Mouse (Mus musculus) retina, postnatal 1 day (tissue): ENCODE data around the gene 4930415O20Rik.
A peak's percentile ranks its signal among the peaks of the same experiment; 100 is the strongest.
"Not testable (repeated sequence)": the region's sequence is repeated elsewhere in the genome, so short reads cannot be mapped to it uniquely, and the experiment has no call there.

Experiments
- DNase-seq: peaks from one replicate; pipeline ENCODE4 v3.0.0-alpha.2; 2012

Gene 4930415O20Rik

DNA sequence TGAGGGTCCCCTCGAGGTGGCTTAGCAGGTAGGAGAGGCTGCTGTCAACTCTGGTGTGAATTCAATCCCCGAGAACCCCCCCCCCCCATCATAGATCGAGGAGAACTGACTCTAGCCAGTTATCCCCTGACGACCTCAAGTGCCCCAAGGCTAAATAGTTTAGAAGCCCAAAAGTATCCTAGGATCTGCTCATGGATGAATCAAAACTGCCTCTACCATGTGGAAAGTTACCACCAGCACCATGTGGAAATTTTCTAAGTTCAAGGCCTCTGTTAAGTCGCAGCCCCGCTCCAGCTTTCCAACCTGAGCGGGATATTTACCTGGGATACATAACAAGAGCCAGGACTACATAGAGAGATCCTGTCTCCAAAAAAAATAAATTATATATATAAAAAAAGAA, 1.6 kb upstream of the 4930415O20Rik start:
- DNase-seq: no peak

DNA sequence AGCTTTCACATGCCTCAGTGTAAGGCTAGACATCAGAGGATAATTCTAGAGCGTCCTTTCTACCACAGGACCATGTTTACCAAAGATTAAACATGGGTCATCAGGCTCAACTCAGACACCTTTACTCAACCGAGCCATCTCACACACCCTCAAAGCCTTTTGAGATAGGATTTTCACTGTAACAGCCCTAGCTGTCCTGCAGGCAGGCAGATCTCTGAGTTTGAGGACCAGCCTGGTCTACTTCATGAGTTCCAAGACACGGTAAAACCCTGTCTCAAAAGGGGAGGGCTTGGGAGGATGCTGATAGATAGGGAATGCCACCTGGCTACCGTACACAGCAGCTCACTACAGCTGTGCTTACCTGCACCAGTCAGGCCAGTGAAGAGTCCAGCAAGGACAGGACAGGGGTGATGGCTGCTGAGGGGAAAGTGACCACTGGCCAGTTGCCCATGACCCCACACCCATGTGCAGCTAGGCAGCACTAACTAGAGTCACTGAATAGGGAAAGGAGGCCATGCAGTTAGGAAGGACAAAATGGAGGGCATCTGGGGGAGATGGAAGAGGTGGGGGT, 924 bp upstream of the 4930415O20Rik start:
- DNase-seq: no peak

DNA sequence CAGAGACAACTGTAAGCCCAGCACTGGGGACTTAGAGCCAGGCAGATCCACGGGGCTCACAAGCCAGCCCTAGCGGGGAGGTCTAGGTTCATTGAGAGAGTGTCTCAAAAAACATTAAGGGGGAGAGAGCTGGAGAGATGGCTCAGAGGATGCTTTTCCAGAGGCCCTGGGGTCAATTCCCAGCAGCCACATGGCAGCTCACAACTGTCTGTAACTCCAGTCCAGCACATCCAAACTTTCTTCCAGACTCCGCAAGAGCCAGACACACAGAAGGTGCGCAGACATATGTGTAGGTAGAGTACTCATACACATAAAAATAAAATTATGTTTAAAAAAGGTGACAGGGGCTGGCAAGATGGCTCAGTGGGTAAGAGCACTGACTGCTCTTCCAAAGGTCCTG, 2.5 kb downstream of the 4930415O20Rik start:
- no peak for DNase-seq

DNA sequence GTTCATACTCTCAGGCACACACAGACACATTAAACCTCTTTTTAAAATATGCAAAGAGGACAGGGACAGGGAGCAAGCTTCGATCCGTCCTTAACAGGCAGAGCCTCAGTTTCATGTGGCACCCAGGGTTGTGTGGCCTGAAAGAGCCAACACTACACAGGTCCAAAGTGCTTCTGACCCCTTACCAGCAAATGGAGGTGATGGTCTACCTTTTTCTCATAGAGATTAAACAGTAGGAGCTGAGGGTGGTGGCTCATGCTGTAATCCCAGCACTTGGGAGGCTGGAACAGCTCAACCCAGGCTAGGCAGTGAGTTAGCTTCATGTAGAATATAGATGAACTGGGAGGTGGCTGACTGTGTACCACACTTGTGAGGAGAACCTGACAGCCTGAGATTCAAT, 8.5 kb downstream of the 4930415O20Rik start:
- no peak for DNase-seq

DNA sequence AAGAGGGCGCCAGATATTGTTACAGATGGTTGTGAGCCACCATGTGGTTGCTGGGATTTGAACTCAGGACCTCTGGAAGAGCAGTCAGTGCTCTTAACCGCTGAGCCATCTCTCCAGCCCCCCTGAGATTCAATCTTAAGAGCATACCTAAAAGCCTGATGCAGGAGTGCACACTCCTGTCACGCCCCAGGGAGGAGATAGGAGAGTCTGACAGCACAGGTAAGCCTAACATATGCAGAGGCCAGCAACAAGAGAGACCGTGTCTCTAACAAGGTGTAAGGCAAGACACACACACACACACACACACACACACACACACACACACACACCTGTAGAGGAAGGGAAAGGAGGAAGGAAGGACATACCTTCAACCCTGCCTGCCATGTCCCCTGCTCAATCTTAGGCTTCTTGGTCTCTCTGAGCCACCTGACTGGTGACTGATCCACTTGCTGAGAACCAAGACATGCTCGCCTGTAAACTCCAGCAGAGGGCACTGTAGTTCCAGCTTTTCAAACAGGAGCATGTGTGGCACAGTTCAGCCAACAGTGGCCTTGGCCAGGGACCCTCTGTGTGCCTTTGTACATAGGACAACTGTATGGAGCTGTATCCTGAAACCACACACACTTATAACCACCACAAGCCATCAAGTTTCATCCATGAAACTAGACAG, 9.1 kb downstream of the 4930415O20Rik start:
- peak; percentile 93 for DNase-seq

DNA sequence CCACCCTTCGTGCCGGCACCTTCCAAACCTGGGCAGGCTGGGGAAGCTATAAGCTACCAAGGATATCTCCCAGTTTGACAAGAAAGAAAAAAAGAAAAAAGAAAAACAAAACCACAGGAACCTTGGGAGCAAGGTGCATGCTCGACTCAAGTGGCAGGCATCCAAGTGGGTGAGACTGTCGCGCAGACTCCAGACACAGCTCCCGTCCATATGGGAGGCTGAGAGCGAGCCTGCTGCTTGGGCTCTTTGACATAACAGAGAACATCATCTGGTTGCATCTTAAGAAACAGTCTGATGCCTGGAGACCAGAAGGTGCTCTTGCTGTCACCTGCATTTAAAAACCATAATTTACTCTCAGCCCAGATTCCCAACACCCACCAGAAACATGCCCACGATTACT, 11.6 kb downstream of the 4930415O20Rik start:
- DNase-seq: no peak

DNA sequence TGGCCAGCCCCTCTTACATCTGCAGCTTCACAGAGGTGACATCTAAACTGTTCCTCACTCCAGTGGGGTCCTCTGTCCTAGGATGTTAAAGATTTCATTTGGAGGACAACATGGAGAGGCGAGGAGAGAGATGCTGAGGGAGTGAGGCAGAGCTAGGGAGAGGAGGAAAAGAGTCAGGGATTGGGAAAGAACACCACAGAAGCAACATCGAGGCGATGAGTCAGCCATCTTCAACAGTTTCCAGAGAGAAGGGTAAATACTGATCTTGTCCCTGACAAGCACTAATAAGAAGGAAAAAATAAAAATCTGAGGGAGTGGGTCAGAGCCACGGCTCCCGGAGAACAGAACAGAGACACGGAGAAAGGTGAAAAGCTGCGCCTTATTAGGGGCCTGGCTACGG, 12.2 kb downstream of the 4930415O20Rik start:
- DNase-seq: no peak

DNA sequence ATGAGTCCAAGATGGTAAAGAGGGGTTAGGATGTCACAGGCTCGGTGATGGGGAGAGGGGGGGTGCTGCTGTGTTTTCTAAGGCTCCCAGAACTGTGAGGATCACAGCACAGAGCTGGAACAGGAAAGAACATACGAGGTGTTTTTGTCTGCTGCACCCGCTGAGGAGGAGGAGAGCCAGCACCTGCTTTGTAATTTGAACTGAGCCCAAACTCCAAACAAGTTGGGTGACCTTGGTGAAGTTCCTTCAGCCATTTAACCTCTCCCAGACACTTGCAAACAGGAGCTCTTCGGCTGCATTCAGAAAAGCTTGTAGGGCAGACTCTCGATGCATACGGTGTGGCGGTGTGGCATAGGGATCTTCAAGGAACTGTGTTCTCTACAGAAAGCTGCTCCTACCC, 14.6 kb downstream of the 4930415O20Rik start:
- no peak for DNase-seq

DNA sequence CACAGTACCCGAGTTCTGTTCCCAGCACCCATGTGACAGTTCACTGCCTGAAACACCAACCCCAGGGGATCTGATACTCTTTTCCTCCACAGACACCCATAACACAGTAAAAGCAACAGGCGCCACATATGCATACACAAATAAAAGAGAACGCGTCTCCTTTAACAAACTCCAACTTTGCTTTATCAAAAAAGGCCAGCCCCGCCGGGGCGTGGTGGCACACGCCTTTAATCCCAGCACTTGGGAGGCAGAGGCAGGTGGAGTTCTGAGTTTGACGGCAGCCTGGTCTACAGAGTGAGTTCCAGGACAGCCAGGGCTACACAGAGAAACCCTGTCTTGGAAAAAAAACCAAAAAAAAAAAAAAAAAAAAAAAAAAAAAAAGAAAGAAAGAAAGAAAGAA, 15.3 kb downstream of the 4930415O20Rik start:
- DNase-seq: not testable (repeated sequence)

DNA sequence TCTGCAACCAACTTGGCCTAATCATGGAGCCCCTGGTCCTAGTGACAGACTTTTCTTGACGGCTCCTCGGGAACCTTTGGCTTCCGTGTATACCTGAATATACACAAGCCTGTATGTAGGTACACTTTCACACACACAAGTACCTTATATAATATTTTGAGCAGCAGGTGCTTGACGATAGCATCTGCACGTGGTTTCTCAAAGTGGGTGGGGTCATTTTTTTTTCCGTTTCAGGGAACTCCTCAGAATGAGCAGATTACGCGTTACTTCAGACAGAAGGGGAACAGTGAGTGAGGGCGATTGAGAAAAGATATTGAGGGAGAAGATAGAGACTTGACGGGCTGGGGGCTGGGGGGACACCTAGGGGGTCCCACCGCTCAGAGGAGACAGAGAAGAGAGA, 16.9 kb downstream of the 4930415O20Rik start:
- DNase-seq: no peak

DNA sequence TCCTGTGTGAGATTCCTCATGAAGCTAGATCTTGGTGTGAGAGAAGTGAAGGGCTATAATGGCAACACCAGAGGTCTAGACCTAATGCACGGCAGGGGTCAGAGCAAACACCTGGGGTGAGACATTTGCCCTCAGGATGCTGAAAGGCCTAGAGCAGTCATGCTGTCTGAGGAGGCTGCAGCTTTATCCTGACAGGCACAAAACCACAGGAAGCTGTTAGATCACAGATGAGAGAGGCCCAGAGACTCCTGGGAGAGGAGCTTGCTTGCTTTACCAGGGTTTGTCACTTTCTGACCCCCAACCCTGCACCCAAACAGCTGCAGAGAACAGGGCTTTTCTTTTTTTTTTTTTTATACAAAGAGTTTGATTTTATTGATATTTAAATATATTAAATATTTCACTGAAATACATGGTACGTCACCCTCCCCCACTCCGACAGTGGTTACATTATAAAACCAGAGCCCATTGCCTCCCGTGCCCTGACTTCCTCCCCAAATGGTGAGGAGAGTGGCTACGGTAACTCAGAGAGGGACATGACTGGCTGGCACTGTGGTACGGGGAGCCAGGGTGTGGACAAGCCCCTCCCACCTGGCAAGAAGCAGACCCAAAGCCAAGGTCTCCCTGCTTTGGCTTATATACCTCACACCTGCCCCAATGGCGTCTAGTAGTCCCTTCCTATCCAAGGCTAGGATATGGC, 19.0 kb downstream of the 4930415O20Rik start:
- no peak for DNase-seq

DNA sequence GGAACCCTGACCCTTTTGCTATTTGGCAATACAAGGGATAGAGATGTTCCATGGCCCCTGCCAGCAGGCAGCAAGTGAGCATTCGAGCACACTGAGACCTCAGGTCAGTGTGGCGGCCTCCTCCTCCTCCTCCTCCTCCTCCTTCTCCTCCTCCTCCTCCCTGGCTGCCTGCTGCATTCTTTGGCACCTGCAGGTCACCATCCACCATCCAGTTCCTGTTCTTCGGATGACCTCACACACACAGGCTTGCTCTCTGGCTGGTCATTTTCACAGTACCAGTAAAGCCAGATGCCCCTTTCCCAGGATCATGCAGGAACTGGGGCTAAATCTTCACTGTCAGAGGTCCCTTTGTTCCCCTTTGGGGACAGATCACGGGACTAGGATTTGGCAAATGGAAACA, 20.6 kb downstream of the 4930415O20Rik start:
- DNase-seq: no peak

DNA sequence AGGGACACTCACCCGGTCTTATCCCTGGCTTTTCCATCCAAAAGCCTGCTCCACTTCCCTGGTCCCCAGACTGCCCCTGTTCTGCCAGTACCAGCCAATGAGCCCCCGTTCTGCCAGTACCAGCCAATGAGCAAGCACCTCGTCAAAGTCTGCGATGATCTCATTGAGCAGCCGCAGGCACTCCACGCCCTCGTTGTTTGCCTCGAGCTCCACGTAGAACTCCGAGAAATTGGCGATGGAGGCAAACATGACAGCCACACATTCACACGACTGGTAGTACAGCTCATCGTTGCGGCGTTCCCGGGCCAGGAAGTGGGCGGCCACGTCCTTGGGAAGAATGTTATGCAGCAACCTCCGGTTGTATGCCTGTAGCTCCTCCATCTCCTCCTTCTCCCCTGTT, 23.4 kb downstream of the 4930415O20Rik start:
- DNase-seq: no peak

DNA sequence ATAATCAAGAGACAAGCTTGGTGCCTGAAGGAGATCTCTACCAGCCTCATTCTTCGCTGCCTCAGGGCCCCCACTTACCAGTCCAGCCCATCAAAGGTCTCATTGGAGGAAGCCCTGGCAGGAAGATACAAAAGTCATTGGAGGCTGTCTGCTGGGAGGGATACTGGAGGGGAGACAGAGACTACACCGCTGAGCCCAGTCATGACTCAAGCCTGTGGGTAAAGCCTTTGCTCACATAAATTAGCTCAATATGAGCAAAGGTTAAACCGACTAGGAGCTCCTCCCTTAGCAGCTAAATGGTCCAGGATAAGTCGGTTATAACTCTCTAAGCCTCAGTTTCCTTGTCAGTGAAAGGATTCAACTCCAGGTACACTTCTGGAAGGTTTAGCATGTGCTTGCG, 24.2 kb downstream of the 4930415O20Rik start:
- DNase-seq: no peak

DNA sequence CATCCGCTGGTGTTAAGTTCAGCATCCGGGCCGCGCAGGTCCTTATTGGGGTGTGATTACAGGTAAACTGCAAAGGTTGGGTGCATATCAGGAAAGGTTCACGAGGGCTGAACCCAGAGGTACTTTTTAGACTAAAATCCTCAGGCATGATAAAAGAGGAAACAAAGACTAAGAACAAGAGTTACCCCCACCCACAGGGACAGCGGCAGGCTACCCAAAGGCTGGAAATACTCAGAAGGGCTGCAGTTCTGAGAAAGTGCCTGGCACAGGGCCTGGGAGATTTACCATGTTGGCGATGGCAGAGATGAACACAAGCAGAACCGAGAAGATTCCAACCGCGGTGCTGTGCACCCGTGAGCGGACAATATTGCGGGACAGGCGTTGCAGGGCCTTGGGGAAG, 25.8 kb downstream of the 4930415O20Rik start:
- no peak for DNase-seq

DNA sequence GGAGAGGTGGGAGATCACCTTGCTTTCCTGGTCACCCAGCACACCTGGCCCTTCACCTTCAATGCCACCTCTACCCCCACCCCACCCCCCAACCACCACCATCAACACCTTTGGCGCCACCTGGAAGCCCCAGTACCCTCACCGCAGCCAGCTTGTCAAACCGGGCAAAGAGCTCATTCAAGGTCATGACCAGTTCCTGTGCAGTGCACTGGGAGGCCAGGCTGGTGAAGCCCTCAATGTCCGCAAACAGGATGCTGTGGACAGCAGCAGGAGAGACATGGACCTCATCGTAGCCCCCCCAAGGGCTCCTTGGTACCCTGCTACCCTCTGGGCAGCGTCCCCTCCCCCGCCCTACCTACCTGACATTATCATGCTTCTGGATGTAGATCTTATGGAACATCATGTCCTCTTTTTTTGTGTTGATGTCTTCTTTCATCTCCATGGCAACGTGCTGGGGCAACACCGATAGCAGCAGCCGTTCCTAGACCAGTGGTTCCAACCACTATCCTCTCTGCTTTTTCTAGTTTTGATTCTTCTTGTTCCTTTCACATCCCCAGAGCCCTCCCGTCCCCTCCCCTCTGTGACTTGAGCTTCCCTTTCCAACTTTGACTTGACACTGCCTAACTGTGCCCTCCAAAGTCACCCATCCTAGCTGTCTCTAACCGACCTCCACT, 29.4 kb downstream of the 4930415O20Rik start:
- no peak for DNase-seq

DNA sequence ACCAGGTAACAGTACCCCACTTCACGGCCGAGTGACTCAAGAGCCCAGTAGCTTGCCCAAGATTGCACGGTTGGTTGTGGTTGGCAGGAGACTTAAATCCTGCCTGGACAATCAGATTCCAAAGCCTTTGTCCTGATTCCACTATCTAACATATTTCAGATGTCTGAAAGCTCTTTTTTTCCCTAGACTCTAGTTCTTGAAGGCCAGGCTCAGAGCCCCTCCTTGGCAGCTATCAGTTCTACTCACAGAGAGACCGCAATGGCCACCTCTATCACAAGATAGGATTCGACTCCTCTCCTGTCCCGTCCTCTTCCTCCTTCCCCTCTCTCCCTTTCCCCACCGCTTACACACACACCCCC, 31.0 kb downstream of the 4930415O20Rik start:
- no peak for DNase-seq

DNA sequence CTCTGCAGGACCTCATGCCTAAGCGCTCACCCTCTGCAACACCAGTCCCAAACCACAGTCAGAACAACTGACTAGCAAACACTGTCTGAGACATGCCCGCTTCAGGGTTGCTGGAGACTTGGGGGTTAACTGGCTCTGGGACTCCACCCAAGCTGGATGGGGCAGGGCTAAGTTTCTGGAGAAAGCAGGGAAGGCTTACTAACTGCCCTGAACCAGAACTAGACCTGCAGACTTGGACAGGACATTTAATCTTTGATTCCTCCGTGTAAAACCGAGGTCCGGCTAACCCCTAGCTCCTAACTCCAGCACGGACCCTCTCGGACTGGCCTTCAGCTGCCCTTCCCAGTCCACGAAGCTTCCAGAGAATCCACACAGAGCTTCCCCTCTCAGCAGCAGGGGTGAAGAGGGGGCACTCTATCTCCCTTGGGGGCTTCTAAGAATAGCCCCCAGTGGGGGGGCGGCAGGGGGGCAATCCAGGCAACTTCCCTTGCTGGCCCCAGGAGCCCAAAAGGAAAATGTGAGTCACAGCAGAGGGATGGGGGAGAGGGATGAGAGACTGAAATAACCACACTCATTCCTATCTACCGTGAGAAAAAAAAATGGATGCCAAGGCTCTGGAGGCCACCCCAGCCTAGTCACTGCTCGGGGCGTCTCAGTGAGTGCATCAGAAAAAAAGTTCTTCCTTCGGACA, 31.5 kb downstream of the 4930415O20Rik start:
- DNase-seq: no peak

DNA sequence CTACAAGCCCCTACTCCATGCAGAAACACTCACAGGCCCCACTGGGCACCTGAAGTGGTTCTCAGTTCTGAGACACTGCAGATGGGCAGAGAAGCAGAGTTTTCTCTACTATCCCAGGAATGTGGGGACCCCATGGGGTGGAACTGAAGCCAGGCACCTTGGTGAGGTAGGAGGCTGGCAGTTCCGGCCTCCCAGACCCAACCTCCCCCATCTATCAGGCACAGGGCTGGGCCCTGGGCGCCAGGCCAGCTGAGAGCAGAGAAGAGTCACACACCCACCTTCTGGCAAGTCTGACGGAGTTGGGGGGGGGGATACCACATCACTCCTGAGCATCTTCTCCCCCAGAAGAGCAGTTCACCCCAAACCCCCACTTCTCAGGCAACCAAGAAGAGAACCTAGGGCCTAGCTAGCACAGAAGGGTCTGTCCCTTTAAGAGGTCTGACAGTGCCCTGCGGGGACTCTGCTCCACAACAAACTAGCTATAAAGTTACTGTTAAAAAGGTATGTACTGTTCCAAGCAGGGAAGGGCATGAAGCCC, 32.2 kb downstream of the 4930415O20Rik start:
- no peak for DNase-seq

DNA sequence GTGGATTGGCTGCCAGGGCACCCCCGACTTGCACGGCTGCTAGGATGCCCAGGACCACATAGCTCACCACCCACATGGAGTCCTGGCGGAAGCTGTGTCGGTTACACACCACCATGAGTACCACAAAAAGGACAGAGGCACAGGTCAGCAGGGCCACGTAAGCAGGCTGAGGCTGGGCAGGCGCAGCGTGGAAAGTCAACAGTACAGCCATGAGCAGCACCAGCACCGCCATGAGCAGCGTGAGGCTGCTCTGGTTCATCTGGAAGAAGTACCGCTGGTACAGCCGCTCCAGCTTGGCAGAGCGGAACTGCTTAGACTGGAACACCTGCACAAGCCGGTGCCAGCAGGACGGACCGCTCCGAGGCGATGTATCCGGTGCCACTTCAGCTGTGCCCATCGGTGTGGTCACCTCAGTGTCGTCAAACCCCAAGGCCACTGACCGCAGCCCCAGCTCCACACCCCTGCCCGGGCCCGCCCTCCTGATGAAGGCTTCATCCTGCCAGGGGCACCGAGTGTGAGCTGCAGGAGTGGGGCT, 33.3 kb downstream of the 4930415O20Rik start:
- DNase-seq: no peak

DNA sequence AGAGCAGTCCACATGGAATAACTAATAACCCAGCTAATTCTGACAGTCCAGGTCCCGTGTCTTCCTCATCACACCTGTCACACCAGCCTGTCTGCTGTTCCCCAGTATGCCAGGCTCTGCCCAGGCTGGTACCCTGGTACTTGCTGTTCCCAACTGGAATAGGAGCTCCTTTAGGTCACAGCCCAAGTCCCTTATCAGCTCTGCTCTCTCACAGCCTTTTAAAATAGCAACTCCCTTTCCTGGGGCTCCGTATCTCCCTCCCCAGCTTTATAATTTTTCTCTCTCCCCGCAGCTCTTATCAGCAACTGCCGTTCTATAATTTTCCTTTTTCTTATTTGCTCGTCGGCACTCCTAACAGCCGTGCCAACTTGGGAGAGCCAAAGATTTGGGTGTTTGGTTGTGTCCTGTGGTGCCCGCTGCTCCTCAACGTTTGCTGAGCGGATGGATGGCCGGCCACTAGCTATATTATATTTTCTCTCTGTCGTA, 35.3 kb downstream of the 4930415O20Rik start:
- DNase-seq: no peak

DNA sequence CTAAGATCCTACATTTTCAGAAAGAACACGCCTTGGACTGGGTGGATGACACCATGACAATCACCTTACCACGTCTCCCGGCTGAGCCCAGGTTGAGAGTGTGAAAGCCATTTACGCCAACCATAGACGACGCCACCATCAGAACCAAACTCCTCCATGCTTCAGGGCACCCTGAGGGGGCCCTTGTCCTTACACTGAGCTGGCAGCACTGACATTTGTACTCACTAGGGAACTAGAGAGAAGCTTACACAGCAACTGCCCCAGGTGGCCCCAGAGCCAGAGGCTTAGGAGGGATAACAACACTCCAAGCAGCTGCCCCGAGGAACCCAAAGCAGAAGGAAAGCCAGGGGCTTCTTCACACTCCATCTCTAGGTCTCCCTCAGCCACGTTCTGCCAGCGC, 35.9 kb downstream of the 4930415O20Rik start:
- DNase-seq: no peak

DNA sequence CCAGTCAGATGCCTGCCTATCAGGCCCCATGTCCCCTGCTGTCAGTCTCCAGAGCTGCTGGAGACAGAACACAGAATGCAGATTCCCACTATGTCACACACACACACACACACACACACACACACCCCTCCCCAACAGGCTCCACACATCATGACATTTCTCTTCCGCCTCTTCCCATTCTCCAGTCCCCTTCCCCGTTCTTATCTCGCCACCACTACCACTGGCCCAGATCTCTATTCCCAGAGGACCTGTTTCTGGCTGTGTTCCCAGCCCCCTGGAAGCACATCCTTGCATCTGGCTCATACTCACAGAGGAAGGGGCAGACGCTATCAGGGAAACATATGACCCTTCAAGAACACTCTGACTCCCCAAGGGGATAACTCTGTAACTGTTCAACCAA, 36.8 kb downstream of the 4930415O20Rik start:
- no peak for DNase-seq
